13 mouse cellular contexts compared by ENCODE assay signal in the genomic region with DNA sequence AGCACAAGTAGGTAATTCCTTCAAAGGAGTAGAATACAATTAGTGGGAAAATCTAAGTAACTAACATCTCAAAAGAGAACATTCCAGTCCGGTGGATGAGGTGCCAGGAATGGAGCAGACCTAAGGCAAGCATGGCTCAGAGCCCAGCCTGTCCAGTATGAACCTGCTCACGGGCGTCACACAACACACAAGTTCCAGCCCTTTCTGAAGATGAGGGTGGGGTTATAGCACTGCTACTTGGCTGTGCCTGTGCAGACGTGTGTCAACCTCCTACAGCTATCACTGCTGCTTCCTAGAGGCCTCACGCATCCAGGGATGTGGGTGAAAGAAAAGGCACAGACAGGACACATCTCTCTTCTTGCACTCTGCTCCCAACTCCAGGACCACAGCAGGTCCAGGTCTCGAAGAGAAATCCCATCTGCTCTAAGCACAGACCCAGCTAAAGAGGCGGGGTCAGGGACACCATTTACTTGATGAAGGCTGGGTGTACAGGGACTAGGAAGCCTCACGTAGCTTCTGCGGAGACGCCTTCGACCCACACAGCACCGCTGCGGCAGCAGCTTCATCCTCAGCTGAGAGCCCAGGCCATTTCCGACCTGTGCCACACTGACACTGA. TPM values are rescaled to one million over a fixed set of nuclear protein-coding genes. Genes with fewer than 3 reads are reported as not detected.
DNase-seq lines count a peak whose midpoint lies in the region; ATAC-seq lines count a peak whose summit lies in the region.
"Had no signal": no experiment of that assay in that cellular context is flagged by ENCODE, and none has a peak within 500 bp of the region (broad histone marks: within the 10 kb centered on the region; RNA-seq: fewer than 3 reads in every experiment).

No protein-coding gene starts in this region.

- no peak for DNase-seq in frontal cortex, adult 2 months (ENCODE audit: extremely low spot score in 1 of 2, low spot score in 1 of 2)
- peak; percentile 12 to 19 for DNase-seq in kidney, adult 8-10 months
- no peak for DNase-seq in kidney, postnatal 14 days
- DNase-seq in R1 (ENCODE audit: low read depth, low spot score), result peak; percentile 38
- DNase-seq in gonadal fat pad, adult 2 months (ENCODE audit: low read depth), result peak; percentile 95
- DNase-seq in urinary bladder, adult 18-20 months (ENCODE audit: low spot score in 2 of 2), result no peak
- no peak for DNase-seq in testis, postnatal 14 days (ENCODE audit: low spot score)
- DNase-seq: adrenal gland, adult 2 months; cerebellum, adult 8-10 months; heart, adult 2 months; thymus, adult 2 months had no signal

- peak; percentile 57; the same call in 1 of the 2 replicates for ATAC-seq in frontal cortex, adult (ENCODE audit: low TSS enrichment)
- ATAC-seq: midbrain, embryonic 15.5 days had no signal

RNA-seq across cellular contexts. Expression of a gene that starts 28.5 kb away (rescaled TPM):
- 0.23 and 0.32 TPM in 2 replicates for polyA plus RNA-seq in frontal cortex, adult 2 months (2012; rRNA removed)
- 21.0 and 24.9 TPM in 2 replicates for polyA plus RNA-seq in gonadal fat pad, adult 2 months (2012; rRNA removed)

Comparison
In these comparisons a context has a peak if more than half of its experiments do, and no peak if none do; other contexts are left out.
1. DNase-seq: peak in kidney, adult 8-10 months (2 of 2), R1 (single experiment) and gonadal fat pad, adult 2 months (single experiment); none in frontal cortex, adult 2 months (0 of 2), kidney, postnatal 14 days (single experiment), urinary bladder, adult 18-20 months (0 of 2) and testis, postnatal 14 days (single experiment).
2. RNA of a gene that starts 28.5 kb away (polyA plus RNA-seq): 21.0 to 24.9 TPM in gonadal fat pad, adult 2 months; 0.23 to 0.32 TPM in frontal cortex, adult 2 months; every median in the first group is over 10 times any median in the second.